Mouse (Mus musculus) ovary, adult 18-20 months (tissue): ENCODE data around the gene Sun3.
A peak's percentile ranks its signal among the peaks of the same experiment; 100 is the strongest.

ENCODE experiments used
- DNase-seq: peaks from one replicate; pipeline ENCODE4 v3.0.0; 2022; ENCODE audit warnings: low spot score, mixed read lengths

The Sun3 gene

GRCm38 (mm10) chr11:8983237-8983861 lies 65.4 kb downstream of the Sun3 start:
- DNase-seq = peak; percentile 9

- no peak for DNase-seq
Measured at GRCm38 (mm10) chr11:8978154-8978553, 70.6 kb downstream of the Sun3 start.

GRCm38 (mm10) chr11:8973166-8973565 lies 75.6 kb downstream of the Sun3 start, which contains the start of gene Pkd1l1:
Gene Pkd1l1 (minus strand): TSS chr11:8973266.
- no peak for DNase-seq

GRCm38 (mm10) chr11:8972093-8972492 lies 76.7 kb downstream of the Sun3 start:
- DNase-seq = no peak

GRCm38 (mm10) chr11:8970509-8970908 lies 78.3 kb downstream of the Sun3 start:
- no peak for DNase-seq

- DNase-seq = no peak
Measured at GRCm38 (mm10) chr11:8968094-8968493, 80.7 kb downstream of the Sun3 start.
